In the genomic region with DNA sequence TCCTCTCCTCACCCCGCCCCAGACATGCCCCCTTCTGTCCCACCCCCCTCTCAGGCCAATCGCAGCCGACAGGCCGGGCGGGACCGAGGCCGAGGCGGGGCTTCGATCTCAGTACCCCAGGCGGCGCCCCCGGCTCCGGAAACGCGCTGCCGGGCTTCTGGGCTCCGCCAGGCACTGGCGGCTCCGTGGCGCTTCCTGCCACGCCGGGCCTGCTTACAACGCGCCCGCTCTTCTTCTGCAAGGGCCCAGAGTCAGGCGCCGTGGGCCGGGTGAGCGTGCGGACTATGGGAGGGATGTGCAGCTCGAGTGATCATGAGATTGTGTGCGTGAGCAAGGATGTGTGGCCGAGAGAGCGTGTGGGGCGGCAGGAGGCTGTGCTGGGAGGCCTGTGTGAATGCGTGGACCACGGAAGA, we compare ENCODE assay signal across 8 mouse cellular contexts. TPM values are rescaled to one million over a fixed set of nuclear protein-coding genes. Genes with fewer than 3 reads are reported as not detected.
DNase-seq lines count a peak whose midpoint lies in the region; ATAC-seq lines count a peak whose summit lies in the region.

Zfp275 (plus strand) TSS at position 139 of the 413 bp plus-strand sequence.

- intact Hi-C loops in gastrocnemius, postnatal 14 days (cut with DNase I; ENCODE audit: low total_unique reads), result no loop called here
- intact Hi-C loops in left cerebral cortex, postnatal 10 days (cut with DNase I), result no loop called here

- ATAC-seq in common myeloid progenitor, adult 5-6 weeks (replicated peaks; ENCODE audit: low read depth, poor library complexity, severe bottlenecking), result peak; percentile 88
- ATAC-seq in megakaryocyte progenitor cell, adult 5-6 weeks (replicated peaks; ENCODE audit: poor library complexity), result peak; percentile 93

- peak; percentile 47 for DNase-seq in WW6 (ENCODE audit: low read depth, low spot score)
- peak; percentile 77 for DNase-seq in gastrocnemius, postnatal 14 days
- DNase-seq in induced T-regulatory cell, adult 2 months (ENCODE audit: low read depth), result peak; percentile 78
- peak; percentile 52 to 88 for DNase-seq in left cerebral cortex, postnatal 10 days (ENCODE audit: extremely low spot score in 1 of 2, low spot score in 2 of 2)
- peak; percentile 69 for DNase-seq in right cerebral cortex, postnatal 4 days
- DNase-seq in yolk sac, embryonic 10.5 days (ENCODE audit: low spot score), result peak; percentile 80

RNA-seq across cellular contexts. Expression of gene Zfp275, which starts in this region (rescaled TPM):
- total RNA-seq in common myeloid progenitor, adult 5-6 weeks (2017), result 9.8 and 10.1 TPM in 2 replicates
- 1 to 10 TPM; 5.5 to 6.1 TPM for total RNA-seq in gastrocnemius, postnatal 14 days (2021)
- total RNA-seq in left cerebral cortex, postnatal 10 days (2021), result 10 to 100 TPM; 16.8 to 17.5 TPM
- total RNA-seq in megakaryocyte progenitor cell, adult 5-6 weeks (2015), result 9.1 and 10.4 TPM in 2 replicates
- 6.0 and 8.8 TPM in 2 replicates for total RNA-seq in megakaryocyte progenitor cell, adult 5-6 weeks (2017)

Comparison
In these comparisons a context has a peak if more than half of its experiments do, and no peak if none do; other contexts are left out.
1. Peak in every context shown above with its lines: DNase-seq and ATAC-seq.